Mouse (Mus musculus) hindbrain, embryonic 11.5 days (tissue): ENCODE data around the gene Abhd12b. TPM values are rescaled to one million over a fixed set of nuclear protein-coding genes. Genes with fewer than 3 reads are reported as not detected.
"Not testable (repeated sequence)": the region's sequence is repeated elsewhere in the genome, so short reads cannot be mapped to it uniquely, and the experiment has no call there.

Experiments
- ATAC-seq: fragments of 200-750 bp; cut with Nextera tagmentation; 2 replicates; pipeline ENCODE4 v1.8.0; 2017; ENCODE audit warnings: mild to moderate bottlenecking, moderate TSS enrichment, moderate library complexity; ENCODE audit not compliant: low FRiP score
- DNase-seq: peaks from one replicate; pipeline ENCODE4 v3.0.0-alpha.2; 2015; ENCODE audit warnings: low spot score
- H3K27ac ChIP-seq: fragments of 300-500 bp; sonication (generic); 2 replicates; pipeline ENCODE4 v1.5.1; 2014; ENCODE audit warnings: mild to moderate bottlenecking, low read depth, low read length
- H3K27me3 ChIP-seq: fragments of 300-500 bp; sonication (generic); 2 replicates; pipeline ENCODE4 v1.6.1; 2014; ENCODE audit warnings: mild to moderate bottlenecking, low read length, moderate library complexity, mixed read lengths; ENCODE audit not compliant: control insufficient read depth, insufficient read depth
- H3K36me3 ChIP-seq: fragments of 300-500 bp; sonication (generic); 2 replicates; pipeline ENCODE4 v1.6.1; 2014; ENCODE audit warnings: mild to moderate bottlenecking, low read length, moderate library complexity, mixed read lengths; ENCODE audit not compliant: control insufficient read depth, insufficient read depth
- H3K4me1 ChIP-seq: fragments of 300-500 bp; sonication (generic); replicated peaks from 2 replicates; pipeline ENCODE4 v1.6.1; 2014; ENCODE audit warnings: low read length, mixed read lengths; ENCODE audit not compliant: control insufficient read depth, insufficient read depth
- H3K4me2 ChIP-seq: fragments of 300-500 bp; sonication (generic); replicated peaks from 2 replicates; pipeline ENCODE4 v1.6.1; 2014; ENCODE audit warnings: mild to moderate bottlenecking, low read depth, low read length
- H3K4me3 ChIP-seq: fragments of 300-500 bp; sonication (generic); 2 replicates; pipeline ENCODE4 v1.5.1; 2014; ENCODE audit warnings: low read depth, low read length
- H3K9ac ChIP-seq: fragments of 300-500 bp; sonication (generic); 2 replicates; pipeline ENCODE4 v1.6.1; 2014; ENCODE audit warnings: low read depth, low read length
- H3K9me3 ChIP-seq: fragments of 300-500 bp; sonication (generic); 2 replicates; pipeline ENCODE4 v1.6.1; 2016; ENCODE audit warnings: low read length; ENCODE audit not compliant: control insufficient read depth
- WGBS: fragments of 180-500 bp; shearing (Covaris S2); extraction: QIAGEN DNeasy Blood & Tissue Kit; methylation state at CpG from one replicate; pipeline ENCODE4 v1.1.7; 2014; 5-methylcytosine and 5-hydroxymethylcytosine counted together
- polyA plus RNA-seq: library from polyadenylated mRNA; unstranded; fragments of >200 nt; fragmentation: Nextera tagmentation; extraction: Ambion mirVana; gene quantifications from 2 replicates; pipeline ENCODE4 v1.2.1, GENCODE M21; 2014

Gene Abhd12b
- polyA plus RNA-seq, 1 experiment from 2014 or later, result not detected

GRCm38 (mm10) chr12:70164741-70165140 is 10.8 kb downstream of the Abhd12b start:
- Histone ChIP-seq H3K4me3 (no peak overlapping the region), H3K36me3 (no peaks in the 10 kb centered on the region), H3K9me3 (no peaks in the 10 kb centered on the region), H3K27me3 (no peaks in the 10 kb centered on the region), H3K4me1 (no peaks in the 10 kb centered on the region), H3K9ac (no peak overlapping the region), H3K4me2 (no peak overlapping the region), H3K27ac (no peak overlapping the region)
- DNase-seq (no peak), ATAC-seq (no peak)
- WGBS, result 85% methylated on average over 3 of the region's 3 CpGs

GRCm38 (mm10) chr12:70167950-70168349 is 14.0 kb downstream of the Abhd12b start:
- Histone ChIP-seq H3K36me3 (no peaks in the 10 kb centered on the region), H3K4me3 (no peak overlapping the region), H3K27ac (no peak overlapping the region), H3K9me3 (no peaks in the 10 kb centered on the region), H3K9ac (no peak overlapping the region), H3K4me2 (no peak overlapping the region), H3K4me1 (no peaks in the 10 kb centered on the region), H3K27me3 (no peaks in the 10 kb centered on the region)
- ATAC-seq, result no peak
- WGBS, result 83% methylated on average over 4 of the region's 4 CpGs
- DNase-seq, result no peak

GRCm38 (mm10) chr12:70169969-70170368 is 16.0 kb downstream of the Abhd12b start:
- no peak overlapping the region for H3K4me3 ChIP-seq
- H3K4me2 ChIP-seq, result no peak overlapping the region
- H3K9me3 ChIP-seq, result no peaks in the 10 kb centered on the region
- no peaks in the 10 kb centered on the region for H3K36me3 ChIP-seq
- H3K4me1 ChIP-seq, result no peaks in the 10 kb centered on the region
- H3K27ac ChIP-seq, result no peak overlapping the region
- WGBS, result 92% methylated on average over 1 of the region's 1 CpGs
- DNase-seq (no peak), ATAC-seq (no peak)
- H3K9ac ChIP-seq, result no peak overlapping the region
- no peaks in the 10 kb centered on the region for H3K27me3 ChIP-seq

DNA sequence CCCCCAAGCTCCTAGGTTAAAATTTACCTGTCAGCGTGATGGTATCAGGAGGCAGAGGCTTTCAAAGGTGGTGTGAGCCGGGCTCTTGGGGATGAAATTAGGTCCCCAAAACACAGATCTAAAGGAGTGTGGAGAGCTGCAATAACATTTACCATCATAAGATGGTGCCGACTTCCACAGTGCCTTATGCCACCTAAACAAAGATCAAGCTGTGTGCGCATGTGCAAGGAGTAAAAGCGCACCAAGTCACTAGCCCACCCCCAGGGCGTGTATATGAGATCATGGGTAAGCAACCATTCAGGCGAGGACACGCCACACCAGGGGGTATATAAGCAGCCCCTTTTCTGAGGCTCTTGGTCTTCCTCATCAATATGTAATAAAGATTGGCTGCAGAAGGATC is 29.6 kb downstream of the Abhd12b start:
- H3K9ac ChIP-seq, DNase-seq, H3K27ac ChIP-seq, H3K4me3 ChIP-seq, H3K27me3 ChIP-seq, H3K4me1 ChIP-seq, H3K9me3 ChIP-seq, H3K36me3 ChIP-seq, ATAC-seq, H3K4me2 ChIP-seq: not testable (repeated sequence)
- WGBS, result 84% methylated on average over 8 of the region's 8 CpGs

- H3K36me3 ChIP-seq, result no peaks in the 10 kb centered on the region
- ATAC-seq (peak; percentile 76; the same call in 1 of the 2 replicates), DNase-seq (peak; percentile 42)
- H3K4me3 ChIP-seq, result 0 out of 2 replicates have a peak overlapping the region, but pooled peaks have one; percentile 12
- WGBS, result 78% methylated on average over 22 of the region's 22 CpGs
- H3K4me2 ChIP-seq, result no peak overlapping the region
- H3K4me1 ChIP-seq, result no peaks in the 10 kb centered on the region
- H3K9ac ChIP-seq, result no peak overlapping the region
- no peaks in the 10 kb centered on the region for H3K9me3 ChIP-seq
- H3K27me3 ChIP-seq, result no peaks in the 10 kb centered on the region
- 0 out of 2 replicates have a peak overlapping the region, but pooled peaks have one; percentile 36 for H3K27ac ChIP-seq
These were observed 30.3 kb downstream of the Abhd12b start for GRCm38 (mm10) chr12:70184173-70184783.

DNA sequence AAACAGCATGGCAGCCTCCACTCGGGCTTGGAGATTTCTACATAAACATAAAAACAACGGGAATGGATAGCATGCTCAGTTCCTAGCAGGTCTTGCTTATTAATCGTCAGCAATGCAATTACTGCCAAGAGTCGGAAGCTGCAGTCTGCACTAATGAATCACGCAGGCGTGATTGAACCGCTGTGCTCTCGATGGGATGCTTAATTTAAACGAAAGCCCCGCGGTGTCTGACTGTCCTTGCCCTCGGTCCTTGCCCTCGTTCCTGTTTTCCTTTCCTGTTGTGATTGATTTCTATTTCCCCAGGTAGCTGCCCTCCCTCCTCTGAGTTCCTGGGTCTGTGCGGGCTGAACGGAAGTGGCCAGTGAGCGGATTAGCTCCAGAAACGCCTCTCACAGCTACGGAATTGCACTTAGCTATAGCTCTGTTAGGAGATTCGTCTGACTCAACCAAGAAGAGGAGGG is 38.4 kb downstream of the Abhd12b start:
- DNase-seq (peak; percentile 19), ATAC-seq (peak; percentile 27; the same call in 1 of the 2 replicates)
- no peak overlapping the region for H3K9ac ChIP-seq
- H3K27ac ChIP-seq, result no peak overlapping the region
- H3K4me2 ChIP-seq, result peak overlapping the region; percentile 17
- 32% methylated on average over 19 of the region's 19 CpGs for WGBS
- H3K9me3 ChIP-seq, result no peaks in the 10 kb centered on the region
- H3K4me1 ChIP-seq, result no peaks in the 10 kb centered on the region
- H3K27me3 ChIP-seq, result no peaks in the 10 kb centered on the region
- H3K36me3 ChIP-seq, result no peaks in the 10 kb centered on the region
- H3K4me3 ChIP-seq, result no peak overlapping the region

DNA sequence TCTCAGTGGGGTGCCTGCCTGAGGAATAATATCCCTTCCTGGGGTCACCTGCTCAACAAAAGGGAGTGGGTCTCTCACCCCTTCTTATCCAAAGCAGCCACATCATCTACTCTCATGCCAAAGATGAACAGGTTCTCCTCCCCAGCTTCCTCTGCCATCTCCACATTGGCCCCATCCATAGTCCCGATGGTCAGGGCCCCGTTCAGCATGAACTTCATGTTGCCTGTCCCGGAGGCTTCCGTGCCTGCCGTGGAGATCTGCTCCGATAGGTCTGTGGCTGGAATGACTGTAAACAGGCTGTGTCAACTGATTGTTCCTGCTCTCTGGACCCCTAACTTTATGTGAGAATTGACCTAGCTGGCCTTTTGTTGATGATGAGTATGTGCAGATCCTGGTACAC is 41.5 kb downstream of the Abhd12b start:
- over 99% methylated on average over 6 of the region's 6 CpGs for WGBS

DNA sequence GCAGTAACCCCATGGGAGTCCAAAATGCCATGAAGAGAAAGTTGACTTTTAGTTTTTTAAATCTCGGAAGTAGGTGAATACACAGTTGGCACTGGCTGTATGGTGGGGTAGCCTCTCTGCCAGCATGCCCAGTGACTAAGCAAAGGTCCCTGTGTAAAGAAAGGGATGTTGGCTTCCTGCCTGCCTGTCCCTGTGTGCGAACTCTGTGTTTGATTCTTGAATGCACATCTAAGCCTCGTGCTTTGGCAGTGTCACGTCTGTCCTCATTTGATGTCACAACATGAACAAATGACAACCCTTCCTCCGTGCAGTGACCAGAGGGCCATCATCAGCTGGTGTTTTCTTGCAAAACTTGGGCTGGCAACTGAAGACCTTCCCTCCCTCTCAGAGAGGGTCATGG is 42.4 kb downstream of the Abhd12b start:
- no peaks in the 10 kb centered on the region for H3K36me3 ChIP-seq
- H3K27me3 ChIP-seq, result no peaks in the 10 kb centered on the region
- no peaks in the 10 kb centered on the region for H3K4me1 ChIP-seq
- 88% methylated on average over 5 of the region's 5 CpGs for WGBS
- H3K27ac ChIP-seq, result no peak overlapping the region
- ATAC-seq, result no peak
- no peak overlapping the region for H3K9ac ChIP-seq
- no peaks in the 10 kb centered on the region for H3K9me3 ChIP-seq
- no peak overlapping the region for H3K4me3 ChIP-seq
- DNase-seq, result no peak
- no peak overlapping the region for H3K4me2 ChIP-seq

More for the DNA sequence above, 41.5 kb downstream of the Abhd12b start:
- Histone ChIP-seq H3K9me3 (no peaks in the 10 kb centered on the region), H3K27me3 (no peaks in the 10 kb centered on the region), H3K4me1 (no peaks in the 10 kb centered on the region), H3K4me2 (no peak overlapping the region), H3K36me3 (no peaks in the 10 kb centered on the region), H3K4me3 (no peak overlapping the region), H3K27ac (no peak overlapping the region), H3K9ac (no peak overlapping the region)
- DNase-seq, result no peak
- ATAC-seq, result no peak

DNA sequence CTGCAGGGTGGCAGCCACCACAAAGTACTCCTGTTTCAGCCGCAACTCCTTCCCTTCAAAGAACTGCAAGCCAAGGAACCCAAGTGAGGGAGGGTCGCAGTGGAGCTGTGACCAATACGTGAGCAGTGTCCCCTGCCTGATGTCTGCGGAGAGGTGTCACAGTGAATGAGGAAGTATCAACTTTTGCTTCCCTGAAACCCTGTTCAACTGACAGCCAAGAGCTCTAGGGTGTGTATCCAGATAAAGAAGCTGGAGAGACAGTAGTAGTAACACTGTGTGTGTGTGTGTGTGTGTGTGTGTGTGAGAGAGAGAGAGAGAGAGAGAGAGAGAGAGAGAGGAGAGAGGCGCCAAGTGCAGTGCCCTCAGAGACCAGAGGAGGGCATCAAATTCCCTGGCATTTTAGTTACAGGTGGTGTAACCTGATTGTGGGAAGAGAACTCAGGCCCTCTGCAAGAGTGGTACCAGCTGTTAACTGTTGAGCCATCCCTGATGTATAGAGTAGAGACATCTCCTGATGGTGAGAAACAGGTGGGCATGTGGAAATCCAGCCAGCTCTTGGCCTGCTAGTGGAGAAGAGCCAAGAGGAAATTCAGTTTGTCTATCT is 48.1 kb downstream of the Abhd12b start:
- no peak for ATAC-seq
- Histone ChIP-seq H3K4me1 (no peaks in the 10 kb centered on the region), H3K9ac (no peak overlapping the region), H3K4me3 (no peak overlapping the region), H3K9me3 (no peaks in the 10 kb centered on the region), H3K4me2 (no peak overlapping the region), H3K36me3 (no peaks in the 10 kb centered on the region), H3K27ac (no peak overlapping the region), H3K27me3 (no peaks in the 10 kb centered on the region)
- 67% methylated on average over 5 of the region's 5 CpGs for WGBS
- DNase-seq, result no peak
